Mouse (Mus musculus) embryo, embryonic 10 days (tissue): ENCODE data around the gene Olfr1462.

ENCODE experiments used
- DNase-seq: peaks from one replicate; pipeline ENCODE4 v3.0.0-alpha.2; 2015; ENCODE audit warnings: low spot score

Gene Olfr1462

DNA sequence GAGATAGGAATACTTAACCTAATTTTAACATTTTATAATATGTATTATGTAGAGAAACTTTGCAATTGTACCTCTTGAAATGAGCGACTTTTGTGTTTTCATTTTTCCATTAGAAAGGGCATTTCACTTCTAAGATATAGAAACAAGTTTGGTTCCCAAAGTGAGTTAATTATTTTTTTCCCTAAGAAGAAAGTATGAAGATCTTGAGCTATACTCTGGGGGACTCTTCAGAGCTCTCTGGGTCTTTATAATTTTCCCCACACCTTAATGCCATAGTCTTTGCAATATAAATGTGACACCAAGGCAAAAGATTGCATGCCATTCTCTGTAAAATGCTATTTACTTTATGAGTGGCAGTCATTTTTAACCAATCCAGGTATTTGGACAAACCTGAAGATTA is at the start of gene Olfr1462:
Olfr1462 (plus strand) TSS at position 301 of the 400 bp plus-strand sequence.
- no peak for DNase-seq

DNA sequence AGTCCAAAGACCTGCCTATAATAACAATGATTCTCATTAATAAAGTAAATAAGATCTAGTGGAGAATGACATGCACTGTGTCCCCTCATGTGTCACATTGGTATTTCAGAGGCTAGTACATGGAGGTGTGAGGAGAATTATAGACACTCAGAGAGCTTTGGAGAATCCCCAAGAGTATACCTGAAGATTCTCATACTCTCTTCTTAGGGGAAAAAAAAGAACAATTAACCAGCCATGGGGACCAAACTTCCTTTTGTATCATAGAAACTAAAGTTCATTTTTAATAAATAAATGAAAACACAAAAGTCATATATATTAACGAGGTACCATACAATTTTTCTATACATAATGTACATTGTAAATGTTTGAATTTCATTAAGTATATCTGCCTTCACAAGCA is 36.1 kb upstream of the Olfr1462 start, which contains the start of gene Olfr1459:
Olfr1459 (minus strand) TSS at position 101 of the 400 bp plus-strand sequence.
- no peak for DNase-seq

DNA sequence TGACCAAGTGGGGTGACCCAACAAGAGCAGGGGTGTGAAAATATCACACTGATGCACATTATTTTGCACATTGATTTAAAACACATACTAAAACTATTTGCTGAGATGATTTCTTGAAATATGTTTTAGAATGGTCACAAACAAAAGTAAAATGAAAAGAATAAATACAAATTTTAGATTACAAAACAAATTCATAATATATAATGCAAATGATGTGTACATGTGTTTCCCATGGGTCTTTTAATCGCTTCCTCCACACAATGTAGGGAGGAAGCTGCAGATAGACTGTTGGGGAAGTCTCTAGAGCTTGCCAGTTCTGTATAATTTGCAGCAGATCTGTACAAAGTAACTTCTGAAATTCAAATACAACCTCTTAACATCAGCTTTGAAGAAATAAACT is 22.8 kb upstream of the Olfr1462 start, which contains the start of gene Olfr1461:
Olfr1461 (plus strand) TSS at position 301 of the 400 bp plus-strand sequence.
- no peak for DNase-seq

DNA sequence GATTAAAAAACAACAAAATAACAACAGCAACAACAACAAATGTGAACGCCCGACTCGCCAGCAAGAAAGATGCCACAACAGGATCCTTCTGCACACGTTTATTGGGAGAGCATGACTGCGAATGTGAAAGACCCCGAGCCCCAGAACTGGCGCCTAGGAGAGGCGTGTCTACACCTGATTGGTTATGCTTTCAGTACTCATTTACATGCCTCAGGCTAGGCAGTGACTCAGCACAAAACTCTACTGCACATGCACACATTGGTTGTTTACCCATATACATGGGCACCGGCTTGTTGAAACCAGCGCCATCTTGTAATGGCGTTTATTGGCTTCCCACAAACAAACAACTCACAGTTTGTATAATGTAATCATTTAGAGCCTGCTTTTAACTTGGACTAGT is 36.1 kb downstream of the Olfr1462 start:
- DNase-seq: no peak

DNA sequence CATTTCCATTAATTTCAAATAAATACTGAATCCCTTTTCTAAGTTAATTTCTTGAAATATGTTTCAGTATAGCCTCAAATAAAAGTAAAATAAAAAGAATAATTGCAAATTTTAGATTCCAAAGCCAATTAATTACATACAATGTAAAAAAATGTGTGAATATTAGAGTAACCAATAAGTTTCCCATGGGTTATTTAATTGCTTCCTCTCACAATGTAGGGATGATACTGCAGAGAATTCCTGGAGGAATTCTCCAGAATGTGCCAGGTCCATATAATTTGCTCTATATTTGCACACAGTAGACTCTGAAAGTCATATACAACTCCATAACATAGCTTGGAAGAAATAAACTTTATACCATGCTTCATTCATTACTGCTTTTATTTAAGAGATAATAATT is 45.5 kb downstream of the Olfr1462 start, which contains the start of gene Olfr1463:
Olfr1463 (plus strand) TSS at position 301 of the 400 bp plus-strand sequence.
- DNase-seq: no peak
